Mouse (Mus musculus) hindbrain, embryonic 12.5 days (tissue): Measurements from ENCODE around the gene Krt7. TPM values are rescaled to one million over a fixed set of nuclear protein-coding genes. Genes with fewer than 3 reads are reported as not detected.
A peak's percentile ranks its signal among the peaks of the same experiment; 100 is the strongest.

Experiments
- ATAC-seq: fragments of 200-750 bp; cut with Nextera tagmentation; 2 replicates; pipeline ENCODE4 v1.8.0; 2017; ENCODE audit warnings: moderate TSS enrichment; ENCODE audit not compliant: low FRiP score
- H3K27ac ChIP-seq: fragments of 300-500 bp; sonication (generic); 2 replicates; pipeline ENCODE4 v1.5.1; 2016; ENCODE audit warnings: mild to moderate bottlenecking
- H3K27me3 ChIP-seq: fragments of 300-500 bp; sonication (generic); 2 replicates; pipeline ENCODE4 v1.6.1; 2016; ENCODE audit warnings: mild to moderate bottlenecking
- H3K36me3 ChIP-seq: fragments of 300-500 bp; sonication (generic); 2 replicates; pipeline ENCODE4 v1.6.1; 2016; ENCODE audit warnings: mild to moderate bottlenecking
- H3K4me1 ChIP-seq: fragments of 300-500 bp; sonication (generic); 2 replicates; pipeline ENCODE4 v1.6.1; 2016
- H3K4me2 ChIP-seq: fragments of 300-500 bp; sonication (generic); replicated peaks from 2 replicates; pipeline ENCODE4 v1.6.1; 2016; ENCODE audit warnings: mild to moderate bottlenecking
- H3K4me3 ChIP-seq: fragments of 300-500 bp; sonication (generic); 2 replicates; pipeline ENCODE4 v1.5.1; 2016; ENCODE audit warnings: mild to moderate bottlenecking
- H3K9ac ChIP-seq: fragments of 300-500 bp; sonication (generic); 2 replicates; pipeline ENCODE4 v1.6.1; 2016; ENCODE audit warnings: mild to moderate bottlenecking, moderate library complexity
- H3K9me3 ChIP-seq: fragments of 300-500 bp; sonication (generic); replicated peaks from 2 replicates; pipeline ENCODE4 v1.6.1; 2016; ENCODE audit warnings: mild to moderate bottlenecking
- WGBS: fragments of 180-500 bp; shearing (Covaris S2); methylation state at CpG from one replicate; pipeline ENCODE4 v1.1.7; 2016; 5-methylcytosine and 5-hydroxymethylcytosine counted together
- polyA plus RNA-seq: library from polyadenylated mRNA; unstranded; fragments of >200 nt; fragmentation: Nextera tagmentation; extraction: Ambion mirVana; gene quantifications from 2 replicates; pipeline ENCODE4 v1.2.1, GENCODE M21; 2016

The Krt7 gene
- polyA plus RNA-seq, 1 experiment from 2014 or later = 10.5 TPM

- H3K9ac ChIP-seq = no peak overlapping the region
- no peak overlapping the region for H3K4me3 ChIP-seq
- H3K9me3 ChIP-seq = no peaks in the 10 kb centered on the region
- H3K27ac ChIP-seq = no peak overlapping the region
- no peak overlapping the region for H3K4me2 ChIP-seq
- H3K27me3 ChIP-seq = peaks cover 34% of the 10 kb centered on the region
- H3K4me1 ChIP-seq = peaks cover 6% of the 10 kb centered on the region; the same call in 1 of the 2 replicates
- H3K36me3 ChIP-seq = no peaks in the 10 kb centered on the region
- WGBS = 45% methylated on average over 7 of the region's 7 CpGs
- no peak for ATAC-seq
These were observed 3.2 kb downstream of the Krt7 start for GRCm38 (mm10) chr15:101413916-101414635.

DNA sequence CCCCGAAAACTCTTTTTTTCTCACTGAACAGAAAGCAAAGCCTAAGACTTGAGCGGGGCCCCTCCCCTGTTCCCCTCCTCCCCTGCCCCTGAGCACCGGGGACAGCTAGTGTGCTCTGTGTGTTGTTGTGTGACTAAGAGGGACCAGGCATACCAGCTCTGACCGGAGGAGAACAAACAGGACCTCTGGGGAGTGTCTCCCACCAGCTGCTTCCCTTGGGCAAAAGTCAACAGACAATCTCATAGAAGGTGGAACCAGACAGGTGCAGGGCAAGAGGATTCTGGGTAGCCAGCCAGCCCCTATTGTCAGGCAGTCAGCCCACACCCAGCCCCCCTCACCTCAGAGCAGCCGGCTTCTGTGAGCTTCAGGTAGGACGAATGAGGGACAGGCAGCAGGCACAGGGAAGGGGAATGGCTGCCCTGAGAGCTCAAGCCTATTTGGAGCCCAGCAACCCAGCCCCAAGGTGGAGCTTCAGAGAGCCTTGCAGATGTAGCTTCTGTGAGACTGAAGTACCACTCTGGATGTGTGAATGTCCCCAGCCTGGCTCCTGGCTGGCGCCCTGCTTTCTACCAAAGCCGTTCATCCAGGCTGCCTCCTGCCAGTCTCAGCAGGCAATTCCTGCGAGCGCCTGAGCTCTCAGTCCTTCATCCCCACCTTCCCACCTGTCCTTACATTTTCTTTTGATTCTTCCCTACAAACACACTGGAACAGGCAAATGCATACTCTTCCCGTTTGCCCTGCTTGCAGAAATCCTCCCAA lies 4.1 kb downstream of the Krt7 start:
- Histone ChIP-seq H3K9me3 (no peaks in the 10 kb centered on the region), H3K36me3 (no peaks in the 10 kb centered on the region), H3K9ac (no peak overlapping the region), H3K4me1 (peaks cover 6% of the 10 kb centered on the region; the same call in 1 of the 2 replicates), H3K27me3 (peaks cover 34% of the 10 kb centered on the region), H3K4me3 (no peak overlapping the region), H3K4me2 (no peak overlapping the region), H3K27ac (no peak overlapping the region)
- WGBS = 41% methylated on average over 11 of the region's 11 CpGs
- ATAC-seq = no peak

- ATAC-seq = no peak
These were observed 8.1 kb downstream of the Krt7 start for GRCm38 (mm10) chr15:101418950-101419349.

GRCm38 (mm10) chr15:101420903-101421302 lies 10.1 kb downstream of the Krt7 start:
- H3K4me3 ChIP-seq = no peak overlapping the region
- H3K27me3 ChIP-seq = no peaks in the 10 kb centered on the region
- no peaks in the 10 kb centered on the region for H3K36me3 ChIP-seq
- peaks cover 4% of the 10 kb centered on the region; the same call in 1 of the 2 replicates for H3K4me1 ChIP-seq
- H3K9ac ChIP-seq = no peak overlapping the region
- ATAC-seq = no peak
- 62% methylated on average over 6 of the region's 6 CpGs for WGBS
- no peaks in the 10 kb centered on the region for H3K9me3 ChIP-seq
- H3K27ac ChIP-seq = no peak overlapping the region
- no peak overlapping the region for H3K4me2 ChIP-seq

More at GRCm38 (mm10) chr15:101418950-101419349, 8.1 kb downstream of the Krt7 start:
- Histone ChIP-seq H3K4me1 (no peaks in the 10 kb centered on the region), H3K27me3 (peaks cover 4% of the 10 kb centered on the region), H3K27ac (no peak overlapping the region), H3K4me3 (no peak overlapping the region), H3K36me3 (no peaks in the 10 kb centered on the region), H3K9ac (no peak overlapping the region), H3K4me2 (no peak overlapping the region), H3K9me3 (no peaks in the 10 kb centered on the region)
- WGBS = 90% methylated on average over 4 of the region's 4 CpGs

- Histone ChIP-seq H3K9me3 (no peaks in the 10 kb centered on the region), H3K4me3 (no peak overlapping the region), H3K9ac (no peak overlapping the region), H3K4me1 (peaks cover 4% of the 10 kb centered on the region; the same call in 1 of the 2 replicates), H3K27ac (no peak overlapping the region), H3K4me2 (no peak overlapping the region), H3K36me3 (no peaks in the 10 kb centered on the region), H3K27me3 (no peaks in the 10 kb centered on the region)
- 24% methylated on average over 5 of the region's 5 CpGs for WGBS
- ATAC-seq = no peak
These were observed 14.1 kb downstream of the Krt7 start for GRCm38 (mm10) chr15:101424914-101425313.

DNA sequence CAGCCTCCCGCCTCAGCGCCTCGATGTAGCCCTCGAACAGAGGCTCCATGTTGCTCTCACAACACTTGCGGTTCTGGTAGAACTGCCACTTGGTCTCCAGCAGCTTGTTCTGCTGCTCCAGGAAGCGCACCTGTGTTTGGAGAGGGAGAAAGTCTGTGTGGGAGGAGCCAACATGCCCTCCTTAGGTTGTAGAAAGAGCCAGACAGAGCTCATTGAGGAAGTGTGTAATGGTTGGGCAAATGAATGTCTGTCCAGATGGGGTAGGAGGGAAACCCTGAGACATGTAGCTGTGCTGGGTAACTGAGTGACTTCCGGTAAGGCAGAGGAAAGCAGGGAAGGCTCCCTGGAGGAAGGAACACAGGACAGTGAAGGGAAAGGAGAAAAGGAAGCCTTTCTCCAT lies 25.8 kb downstream of the Krt7 start:
- WGBS = 89% methylated on average over 7 of the region's 7 CpGs
- Histone ChIP-seq H3K36me3 (no peaks in the 10 kb centered on the region), H3K4me1 (peaks cover 6% of the 10 kb centered on the region), H3K4me3 (no peak overlapping the region), H3K4me2 (no peak overlapping the region), H3K27me3 (peaks cover 42% of the 10 kb centered on the region), H3K27ac (no peak overlapping the region), H3K9ac (no peak overlapping the region), H3K9me3 (no peaks in the 10 kb centered on the region)
- ATAC-seq = no peak

GRCm38 (mm10) chr15:101438555-101438954 lies 27.7 kb downstream of the Krt7 start, which contains the start of gene Krt87:
Gene Krt87, minus strand, starts transcription at chr15:101438804.
- peaks cover 6% of the 10 kb centered on the region for H3K4me1 ChIP-seq
- peaks cover 42% of the 10 kb centered on the region for H3K27me3 ChIP-seq
- H3K9me3 ChIP-seq = no peaks in the 10 kb centered on the region
- H3K4me3 ChIP-seq = peak within 1 kb of the TSS; percentile 31
- WGBS = 3% methylated on average over 32 of the region's 34 CpGs
- H3K9ac ChIP-seq = peak within 1 kb of the TSS; percentile 35
- ATAC-seq = 0 out of 2 replicates have a peak, but pooled peaks have one; percentile 29
- H3K4me2 ChIP-seq = peak within 1 kb of the TSS; percentile 56
- no peak within 1 kb of the TSS for H3K27ac ChIP-seq
- H3K36me3 ChIP-seq = no peaks in the 10 kb centered on the region

GRCm38 (mm10) chr15:101440837-101441236 lies 30.0 kb downstream of the Krt7 start:
- H3K36me3 ChIP-seq = no peaks in the 10 kb centered on the region
- H3K27me3 ChIP-seq = peaks cover 38% of the 10 kb centered on the region
- ATAC-seq = no peak
- H3K27ac ChIP-seq = no peak overlapping the region
- peaks cover 6% of the 10 kb centered on the region for H3K4me1 ChIP-seq
- no peaks in the 10 kb centered on the region for H3K9me3 ChIP-seq
- H3K4me2 ChIP-seq = no peak overlapping the region
- no peak overlapping the region for H3K9ac ChIP-seq
- H3K4me3 ChIP-seq = no peak overlapping the region
- WGBS = 86% methylated on average over 4 of the region's 4 CpGs

DNA sequence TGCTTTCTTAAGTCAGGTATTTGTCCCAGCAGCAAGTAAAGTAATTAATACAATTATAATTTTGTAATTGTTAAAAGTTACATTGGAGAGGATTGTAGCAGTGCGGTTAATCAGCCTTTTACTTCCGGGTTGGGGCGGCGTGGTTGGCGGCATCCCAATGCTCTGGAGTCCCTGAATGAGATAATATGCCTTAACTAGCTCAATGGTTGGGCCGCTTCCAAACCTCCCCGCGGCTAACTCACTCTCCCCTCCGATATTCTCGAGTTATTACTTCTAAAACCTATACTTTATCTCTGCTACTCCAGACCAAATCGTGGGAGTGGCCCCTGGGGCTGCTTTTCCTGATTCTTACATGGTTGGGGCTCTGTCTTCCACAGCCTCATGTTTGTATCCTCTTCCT lies 35.7 kb downstream of the Krt7 start:
- no peaks in the 10 kb centered on the region for H3K27me3 ChIP-seq
- no peak overlapping the region for H3K9ac ChIP-seq
- no peaks in the 10 kb centered on the region for H3K9me3 ChIP-seq
- H3K36me3 ChIP-seq = no peaks in the 10 kb centered on the region
- 80% methylated on average over 11 of the region's 11 CpGs for WGBS
- ATAC-seq = no peak
- H3K4me2 ChIP-seq = no peak overlapping the region
- no peak overlapping the region for H3K27ac ChIP-seq
- H3K4me1 ChIP-seq = no peaks in the 10 kb centered on the region
- no peak overlapping the region for H3K4me3 ChIP-seq

DNA sequence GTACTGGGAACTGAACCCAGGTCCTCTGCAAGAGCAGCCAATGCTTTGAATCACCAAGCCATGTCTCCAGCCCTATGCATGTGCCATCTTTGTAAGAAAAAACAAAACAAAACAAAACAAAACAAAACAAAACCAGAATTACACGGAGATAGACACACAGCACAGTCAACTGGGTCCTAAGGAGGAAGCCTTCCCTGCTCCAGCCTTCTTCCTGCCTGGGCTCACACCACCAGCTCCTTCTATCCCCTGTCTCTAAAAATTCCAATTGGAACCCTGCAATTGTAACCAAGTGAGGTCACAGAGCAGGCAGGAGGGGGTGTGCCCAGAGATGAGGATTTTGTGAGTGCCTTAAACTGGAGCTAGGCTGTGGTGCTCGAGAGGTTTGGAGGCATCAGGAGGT lies 36.6 kb downstream of the Krt7 start, which contains the start of gene Krt88:
Gene Krt88 (plus strand): TSS at position 301 of the 400 bp plus-strand sequence.
- Histone ChIP-seq H3K4me2 (no peak within 1 kb of the TSS), H3K9ac (no peak within 1 kb of the TSS), H3K27me3 (no peaks in the 10 kb centered on the region), H3K27ac (no peak within 1 kb of the TSS), H3K4me3 (no peak within 1 kb of the TSS), H3K36me3 (no peaks in the 10 kb centered on the region), H3K4me1 (no peaks in the 10 kb centered on the region), H3K9me3 (no peaks in the 10 kb centered on the region)
- 65% methylated on average over 2 of the region's 2 CpGs for WGBS
- no peak for ATAC-seq

- no peak overlapping the region for H3K4me3 ChIP-seq
- peaks cover 3% of the 10 kb centered on the region; the same call in 1 of the 2 replicates for H3K4me1 ChIP-seq
- 5% methylated on average over 13 of the region's 13 CpGs for WGBS
- H3K27ac ChIP-seq = no peak overlapping the region
- no peaks in the 10 kb centered on the region for H3K9me3 ChIP-seq
- no peak overlapping the region for H3K9ac ChIP-seq
- 0 out of 2 replicates have a peak, but pooled peaks have one; percentile 29 for ATAC-seq
- no peaks in the 10 kb centered on the region for H3K27me3 ChIP-seq
- no peaks in the 10 kb centered on the region for H3K36me3 ChIP-seq
- H3K4me2 ChIP-seq = peak overlapping the region; percentile 30; the same call in 1 of the 2 replicates
These were observed 42.4 kb downstream of the Krt7 start for GRCm38 (mm10) chr15:101453093-101453736.

DNA sequence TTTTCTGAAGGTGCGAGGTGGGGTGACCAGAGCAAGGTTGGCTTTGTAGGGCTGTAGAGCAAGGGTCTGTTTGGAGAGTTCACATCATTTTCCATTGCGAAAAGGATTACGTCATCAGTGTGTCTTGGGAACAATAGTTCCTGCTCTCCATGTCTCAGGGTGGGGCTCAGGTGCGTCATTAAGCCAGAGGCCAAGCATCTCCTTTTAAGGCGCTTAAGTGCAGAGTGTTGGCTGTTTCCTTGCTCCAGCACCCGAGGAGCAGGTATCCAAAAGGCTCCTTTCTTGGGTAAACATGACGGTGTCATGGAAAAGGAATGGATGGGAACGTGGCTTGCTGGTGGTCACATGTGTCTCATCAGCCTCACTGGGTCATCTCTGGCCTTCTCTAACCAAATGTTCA lies 43.9 kb downstream of the Krt7 start:
- no peaks in the 10 kb centered on the region for H3K27me3 ChIP-seq
- H3K27ac ChIP-seq = no peak overlapping the region
- ATAC-seq = no peak
- H3K9ac ChIP-seq = no peak overlapping the region
- no peaks in the 10 kb centered on the region for H3K9me3 ChIP-seq
- H3K36me3 ChIP-seq = no peaks in the 10 kb centered on the region
- no peak overlapping the region for H3K4me3 ChIP-seq
- peaks cover 6% of the 10 kb centered on the region; the same call in 1 of the 2 replicates for H3K4me1 ChIP-seq
- 91% methylated on average over 8 of the region's 8 CpGs for WGBS
- no peak overlapping the region for H3K4me2 ChIP-seq
